Mouse (Mus musculus) heart, postnatal 4 days (tissue): ENCODE measurements around the gene Sox15. TPM values are rescaled to one million over a fixed set of nuclear protein-coding genes. Genes with fewer than 3 reads are reported as not detected.
A peak's percentile ranks its signal among the peaks of the same experiment; 100 is the strongest.

Experiments used
- DNase-seq: peaks from one replicate; pipeline ENCODE4 v3.0.0; 2021
- total RNA-seq, 2 experiments: library from RNA; stranded (reverse); gene quantifications; 2 replicates each; pipeline ENCODE4 v1.2.3; 2021

Gene Sox15
- total RNA-seq, 2 experiments from 2014 or later, result not detected

- DNase-seq, result no peak
Measured at GRCm38 (mm10) chr11:69635471-69635870, 19.6 kb upstream of the Sox15 start.

GRCm38 (mm10) chr11:69645860-69646259 is 9.3 kb upstream of the Sox15 start:
- DNase-seq, result no peak

GRCm38 (mm10) chr11:69653399-69653798 is 1.7 kb upstream of the Sox15 start:
- no peak for DNase-seq

GRCm38 (mm10) chr11:69654760-69655159 is 354 bp upstream of the Sox15 start:
- no peak for DNase-seq

GRCm38 (mm10) chr11:69656065-69656455 is 946 bp downstream of the Sox15 start:
- no peak for DNase-seq

- DNase-seq, result peak; percentile 56
Measured at GRCm38 (mm10) chr11:69656617-69657461, 1.7 kb downstream of the Sox15 start.

GRCm38 (mm10) chr11:69657462-69657881 is 2.4 kb downstream of the Sox15 start:
- DNase-seq, result no peak

GRCm38 (mm10) chr11:69661221-69661881 is 6.2 kb downstream of the Sox15 start:
- DNase-seq, result no peak

- peak; percentile 96 for DNase-seq
Measured at GRCm38 (mm10) chr11:69662213-69662966, 7.3 kb downstream of the Sox15 start, which contains the start of gene Mpdu1. Mpdu1 (minus strand) TSS chr11:69662642.

GRCm38 (mm10) chr11:69662967-69663671 is 8.0 kb downstream of the Sox15 start:
- no peak for DNase-seq

GRCm38 (mm10) chr11:69663795-69664194 is 8.7 kb downstream of the Sox15 start:
- DNase-seq, result no peak

- DNase-seq, result no peak
Measured at GRCm38 (mm10) chr11:69664841-69665240, 9.7 kb downstream of the Sox15 start.

- no peak for DNase-seq
Measured at GRCm38 (mm10) chr11:69665457-69665960, 10.4 kb downstream of the Sox15 start.

GRCm38 (mm10) chr11:69665961-69666664 is 11.0 kb downstream of the Sox15 start, which contains the start of gene Cd68:
Cd68 (minus strand) TSS chr11:69666153.
- peak; percentile 52 for DNase-seq

- DNase-seq, result no peak
Measured at GRCm38 (mm10) chr11:69666665-69667005, 11.5 kb downstream of the Sox15 start.

- peak; percentile 97 for DNase-seq
Measured at GRCm38 (mm10) chr11:69670786-69671725, 15.9 kb downstream of the Sox15 start.

GRCm38 (mm10) chr11:69671726-69672124 is 16.6 kb downstream of the Sox15 start:
- DNase-seq, result no peak

- DNase-seq, result peak; percentile 100
Measured at GRCm38 (mm10) chr11:69672211-69672706, 17.1 kb downstream of the Sox15 start, which contains the start of gene Eif4a1. Eif4a1 (minus strand) TSS chr11:69672423.

GRCm38 (mm10) chr11:69679144-69679543 is 24.0 kb downstream of the Sox15 start:
- DNase-seq, result no peak
